Mouse (Mus musculus): Measurements from ENCODE around the gene Nr1d1. TPM values are rescaled to one million over a fixed set of nuclear protein-coding genes. Genes with fewer than 3 reads are reported as not detected.
A peak's percentile ranks its signal among the peaks of the same experiment; 100 is the strongest.

The Nr1d1 gene
- polyA plus RNA-seq, 1 experiment from 2014 or later, result 1.7 TPM

GRCm38 (mm10) chr11:98795714-98796514, 20.8 kb upstream of the Nr1d1 start:
- Histone ChIP-seq H3K27ac (peak overlapping the region; percentile 100), H3K4me1 (peaks cover 28% of the 10 kb centered on the region), H3K27me3 (no peaks in the 10 kb centered on the region), H3K4me2 (replicated peaks) (peak overlapping the region; percentile 94), H3K36me3 (peaks cover 26% of the 10 kb centered on the region), H3K9me3 (no peaks in the 10 kb centered on the region), H3K9ac (peak overlapping the region; percentile 99), H3K4me3 (peak overlapping the region; percentile 100)
- ATAC-seq (ENCODE audit: insufficient number of reproducible peaks, insufficient read depth, low FRiP score, low TSS enrichment), result peak; percentile 24
- WGBS, result under 1% methylated on average over 61 of the region's 74 CpGs

- Histone ChIP-seq H3K4me3 (peak within 1 kb of the TSS; percentile 100), H3K36me3 (peaks cover 19% of the 10 kb centered on the region), H3K27me3 (no peaks in the 10 kb centered on the region), H3K27ac (peak within 1 kb of the TSS; percentile 100), H3K4me2 (replicated peaks) (peak within 1 kb of the TSS; percentile 94), H3K9ac (peak within 1 kb of the TSS; percentile 99), H3K9me3 (no peaks in the 10 kb centered on the region), H3K4me1 (peaks cover 28% of the 10 kb centered on the region)
- ATAC-seq (ENCODE audit: insufficient number of reproducible peaks, insufficient read depth, low FRiP score, low TSS enrichment), result peak; percentile 43; the same call in 1 of the 2 replicates
- WGBS, result under 1% methylated on average over 61 of the region's 89 CpGs
Observed at GRCm38 (mm10) chr11:98795015-98795713, 20.0 kb upstream of the Nr1d1 start, which contains the start of gene Msl1. Gene Msl1, plus strand, starts transcription at chr11:98795516.

GRCm38 (mm10) chr11:98794469-98795014, 19.4 kb upstream of the Nr1d1 start:
- Histone ChIP-seq H3K4me2 (replicated peaks) (peak overlapping the region; percentile 94), H3K4me1 (peaks cover 28% of the 10 kb centered on the region), H3K4me3 (peak overlapping the region; percentile 100), H3K9ac (peak overlapping the region; percentile 99), H3K27ac (peak overlapping the region; percentile 100), H3K27me3 (no peaks in the 10 kb centered on the region), H3K9me3 (no peaks in the 10 kb centered on the region), H3K36me3 (peaks cover 13% of the 10 kb centered on the region)
- WGBS, result under 1% methylated on average over 28 of the region's 30 CpGs
- ATAC-seq (ENCODE audit: insufficient number of reproducible peaks, insufficient read depth, low FRiP score, low TSS enrichment), result peak; percentile 50

GRCm38 (mm10) chr11:98792081-98792480, 16.9 kb upstream of the Nr1d1 start:
- Histone ChIP-seq H3K4me3 (no peak overlapping the region), H3K36me3 (no peaks in the 10 kb centered on the region), H3K4me1 (peaks cover 23% of the 10 kb centered on the region), H3K9me3 (no peaks in the 10 kb centered on the region), H3K27me3 (no peaks in the 10 kb centered on the region), H3K4me2 (replicated peaks) (no peak overlapping the region), H3K27ac (no peak overlapping the region), H3K9ac (no peak overlapping the region)
- no peak for ATAC-seq (ENCODE audit: insufficient number of reproducible peaks, insufficient read depth, low FRiP score, low TSS enrichment)
- 18% methylated on average over 4 of the region's 4 CpGs for WGBS

- H3K4me1 ChIP-seq, result peaks cover 29% of the 10 kb centered on the region
Observed at GRCm38 (mm10) chr11:98791448-98791847, 16.3 kb upstream of the Nr1d1 start.

GRCm38 (mm10) chr11:98790631-98791205, 15.6 kb upstream of the Nr1d1 start:
- no peak for ATAC-seq (ENCODE audit: insufficient number of reproducible peaks, insufficient read depth, low FRiP score, low TSS enrichment)
- H3K9me3 ChIP-seq, result no peaks in the 10 kb centered on the region
- H3K4me1 ChIP-seq, result peaks cover 36% of the 10 kb centered on the region
- no peak overlapping the region for H3K27ac ChIP-seq
- WGBS, result 82% methylated on average over 5 of the region's 5 CpGs
- no peaks in the 10 kb centered on the region for H3K36me3 ChIP-seq
- H3K4me3 ChIP-seq, result no peak overlapping the region
- H3K27me3 ChIP-seq, result no peaks in the 10 kb centered on the region
- H3K4me2 ChIP-seq (replicated peaks), result no peak overlapping the region
- no peak overlapping the region for H3K9ac ChIP-seq

More at GRCm38 (mm10) chr11:98791448-98791847, 16.3 kb upstream of the Nr1d1 start:
- no peak overlapping the region for H3K4me2 ChIP-seq (replicated peaks)
- WGBS, result 76% methylated on average over 1 of the region's 1 CpGs
- no peaks in the 10 kb centered on the region for H3K36me3 ChIP-seq
- no peak overlapping the region for H3K9ac ChIP-seq
- H3K27ac ChIP-seq, result no peak overlapping the region
- H3K9me3 ChIP-seq, result no peaks in the 10 kb centered on the region
- no peak overlapping the region for H3K4me3 ChIP-seq
- no peak for ATAC-seq (ENCODE audit: insufficient number of reproducible peaks, insufficient read depth, low FRiP score, low TSS enrichment)
- H3K27me3 ChIP-seq, result no peaks in the 10 kb centered on the region

GRCm38 (mm10) chr11:98789824-98790223, 14.7 kb upstream of the Nr1d1 start:
- no peaks in the 10 kb centered on the region for H3K27me3 ChIP-seq
- no peak overlapping the region for H3K27ac ChIP-seq
- no peak overlapping the region for H3K9ac ChIP-seq
- peak overlapping the region; percentile 43 for H3K4me3 ChIP-seq
- peak overlapping the region; percentile 70 for H3K4me2 ChIP-seq (replicated peaks)
- WGBS, result 44% methylated on average over 5 of the region's 5 CpGs
- no peaks in the 10 kb centered on the region for H3K9me3 ChIP-seq
- ATAC-seq (ENCODE audit: insufficient number of reproducible peaks, insufficient read depth, low FRiP score, low TSS enrichment), result no peak
- H3K4me1 ChIP-seq, result peaks cover 45% of the 10 kb centered on the region
- H3K36me3 ChIP-seq, result no peaks in the 10 kb centered on the region

- Histone ChIP-seq H3K36me3 (no peaks in the 10 kb centered on the region), H3K27me3 (no peaks in the 10 kb centered on the region), H3K9ac (peak overlapping the region; percentile 64), H3K27ac (peak overlapping the region; percentile 79), H3K4me1 (peaks cover 47% of the 10 kb centered on the region), H3K4me2 (replicated peaks) (peak overlapping the region; percentile 70), H3K9me3 (no peaks in the 10 kb centered on the region), H3K4me3 (peak overlapping the region; percentile 43)
- 1% methylated on average over 25 of the region's 25 CpGs for WGBS
- no peak for ATAC-seq (ENCODE audit: insufficient number of reproducible peaks, insufficient read depth, low FRiP score, low TSS enrichment)
Observed at GRCm38 (mm10) chr11:98789219-98789807, 14.2 kb upstream of the Nr1d1 start.

- Histone ChIP-seq H3K9ac (peak overlapping the region; percentile 64), H3K4me3 (peak overlapping the region; percentile 43), H3K4me2 (replicated peaks) (peak overlapping the region; percentile 70), H3K27ac (peak overlapping the region; percentile 79), H3K27me3 (no peaks in the 10 kb centered on the region), H3K9me3 (no peaks in the 10 kb centered on the region), H3K36me3 (no peaks in the 10 kb centered on the region), H3K4me1 (peaks cover 46% of the 10 kb centered on the region)
- ATAC-seq (ENCODE audit: insufficient number of reproducible peaks, insufficient read depth, low FRiP score, low TSS enrichment), result peak; percentile 74
- 12% methylated on average over 18 of the region's 18 CpGs for WGBS
Observed at GRCm38 (mm10) chr11:98788550-98789218, 13.6 kb upstream of the Nr1d1 start.

GRCm38 (mm10) chr11:98788139-98788538, 13.0 kb upstream of the Nr1d1 start:
- WGBS, result 88% methylated on average over 5 of the region's 5 CpGs
- H3K4me1 ChIP-seq, result peaks cover 46% of the 10 kb centered on the region
- H3K27ac ChIP-seq, result peak overlapping the region; percentile 79
- H3K9ac ChIP-seq, result no peak overlapping the region
- no peaks in the 10 kb centered on the region for H3K27me3 ChIP-seq
- no peak overlapping the region; the same call in 1 of the 2 replicates for H3K4me3 ChIP-seq
- no peaks in the 10 kb centered on the region for H3K9me3 ChIP-seq
- H3K4me2 ChIP-seq (replicated peaks), result peak overlapping the region; percentile 70
- ATAC-seq (ENCODE audit: insufficient number of reproducible peaks, insufficient read depth, low FRiP score, low TSS enrichment), result no peak
- H3K36me3 ChIP-seq, result no peaks in the 10 kb centered on the region

- no peak overlapping the region for H3K4me3 ChIP-seq
- no peaks in the 10 kb centered on the region for H3K36me3 ChIP-seq
- WGBS, result 100% methylated on average over 1 of the region's 1 CpGs
- H3K9ac ChIP-seq, result no peak overlapping the region
- no peak overlapping the region for H3K27ac ChIP-seq
- H3K4me2 ChIP-seq (replicated peaks), result no peak overlapping the region
- H3K9me3 ChIP-seq, result no peaks in the 10 kb centered on the region
- peaks cover 47% of the 10 kb centered on the region for H3K4me1 ChIP-seq
- ATAC-seq (ENCODE audit: insufficient number of reproducible peaks, insufficient read depth, low FRiP score, low TSS enrichment), result no peak
- H3K27me3 ChIP-seq, result no peaks in the 10 kb centered on the region
Observed at GRCm38 (mm10) chr11:98787691-98788090, 12.6 kb upstream of the Nr1d1 start.

Data from embryonic facial prominence, embryonic 12.5 days (tissue).